Mouse (Mus musculus) cerebellum, adult 2 months (tissue): Measurements from ENCODE around the gene Mme.

Experiments used
- CTCF ChIP-seq: fragments of 200-500 bp; IDR thresholded peaks from 2 replicates; pipeline ENCODE4 v1.5.1; 2011; ENCODE audit warnings: low read depth, mild to moderate bottlenecking, control low read depth, low read length, moderate library complexity, borderline replicate concordance; ENCODE audit not compliant: insufficient read depth
- POLR2A ChIP-seq: fragments of 200-500 bp; IDR thresholded peaks from 2 replicates; pipeline ENCODE4 v1.6.1; 2011; ENCODE audit warnings: low read length, control low read depth, borderline replicate concordance; ENCODE audit not compliant: insufficient read depth

DNA sequence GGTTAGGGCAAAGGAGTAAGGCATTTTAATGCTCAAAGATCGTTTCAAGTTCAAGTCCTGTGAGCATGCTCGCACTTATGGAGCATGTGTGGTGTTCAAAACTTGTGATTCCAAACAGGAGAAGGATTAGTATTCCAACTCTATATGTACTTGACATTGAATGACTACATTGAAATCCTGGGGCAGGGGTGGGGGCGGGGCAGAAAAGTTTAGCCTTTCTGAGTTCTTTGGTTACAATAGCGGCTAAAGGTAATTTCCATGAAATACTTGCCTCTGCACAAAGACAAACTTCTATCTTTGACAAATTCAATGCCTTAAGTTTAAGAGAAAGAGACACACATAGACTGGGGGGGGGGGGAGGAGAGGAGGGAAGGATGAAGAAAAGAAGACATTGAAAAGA lies 53.5 kb downstream of the Mme start:
- TF ChIP-seq CTCF: no peak
- TF ChIP-seq POLR2A: no peak
